Mouse (Mus musculus) thymus, adult 2 months (tissue): ENCODE results near the gene Dclk1.

Source experiments
- CTCF ChIP-seq: fragments of 200-500 bp; IDR thresholded peaks from 2 replicates; pipeline ENCODE4 v1.5.1; 2012; ENCODE audit warnings: mild to moderate bottlenecking, control low read depth, low read length, moderate library complexity, borderline replicate concordance; ENCODE audit not compliant: control insufficient read depth, poor library complexity, insufficient read depth; ENCODE audit errors: extremely low read depth
- POLR2A ChIP-seq: fragments of 200-500 bp; IDR thresholded peaks from 2 replicates; pipeline ENCODE4 v1.6.1; 2012; ENCODE audit warnings: mild to moderate bottlenecking, low read length, control low read depth, moderate library complexity; ENCODE audit not compliant: control insufficient read depth, poor library complexity, insufficient read depth; ENCODE audit errors: extremely low read depth

- no peak for TF ChIP-seq POLR2A
- no peak for TF ChIP-seq CTCF
Observed at GRCm38 (mm10) chr3:55571552-55572296, 329.6 kb downstream of the Dclk1 start.
